Mouse (Mus musculus): ENCODE measurements around the gene Teddm1b.
"Not testable (repeated sequence)": the region's sequence is repeated elsewhere in the genome, so short reads cannot be mapped to it uniquely, and the experiment has no call there.

The Teddm1b gene

GRCm38 (mm10) chr1:153874045-153874444 lies at the start of gene Teddm1b:
Teddm1b (plus strand) TSS chr1:153874345.
- DNase-seq (ENCODE audit: low read depth, low spot score) = no peak

GRCm38 (mm10) chr1:153830746-153831145 lies 43.4 kb upstream of the Teddm1b start:
- DNase-seq (ENCODE audit: low read depth, low spot score) = no peak

- no peak for DNase-seq (ENCODE audit: low read depth, low spot score)
These were observed 38.1 kb upstream of the Teddm1b start for GRCm38 (mm10) chr1:153836036-153836435.

GRCm38 (mm10) chr1:153842121-153842740 lies 31.9 kb upstream of the Teddm1b start:
- no peak for DNase-seq (ENCODE audit: low read depth, low spot score)

DNA sequence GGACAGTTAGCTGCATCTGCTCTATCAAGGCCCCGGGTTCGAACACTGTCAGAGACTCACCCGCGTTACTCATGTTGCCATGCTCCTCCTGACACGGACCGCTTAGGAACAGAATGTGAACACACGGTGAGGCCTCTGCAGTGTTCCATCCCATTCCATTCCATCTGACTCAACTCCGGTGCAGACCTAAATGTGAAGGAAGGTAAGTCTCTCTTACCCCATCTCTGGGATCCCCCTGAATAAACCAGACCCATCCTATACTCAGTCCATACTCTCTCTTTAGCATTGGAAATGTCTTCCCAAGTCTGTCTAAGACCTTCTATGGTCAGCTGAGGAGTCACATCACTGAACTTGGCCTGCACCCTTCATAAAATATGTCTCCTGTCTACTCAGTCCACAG lies 30.1 kb upstream of the Teddm1b start, which contains the start of gene Rgsl1:
Gene Rgsl1 (minus strand): TSS at position 101 of the 400 bp plus-strand sequence.
- DNase-seq (ENCODE audit: low read depth, low spot score) = no peak

- DNase-seq (ENCODE audit: low read depth, low spot score) = no peak
These were observed 27.7 kb upstream of the Teddm1b start for GRCm38 (mm10) chr1:153846420-153846819.

GRCm38 (mm10) chr1:153846867-153847266 lies 27.3 kb upstream of the Teddm1b start:
- no peak for DNase-seq (ENCODE audit: low read depth, low spot score)

GRCm38 (mm10) chr1:153852696-153853095 lies 21.4 kb upstream of the Teddm1b start:
- DNase-seq (ENCODE audit: low read depth, low spot score) = not testable (repeated sequence)

- DNase-seq (ENCODE audit: low read depth, low spot score) = no peak
These were observed 18.2 kb upstream of the Teddm1b start for GRCm38 (mm10) chr1:153855946-153856345.

- not testable (repeated sequence) for DNase-seq (ENCODE audit: low read depth, low spot score)
These were observed 6.2 kb downstream of the Teddm1b start for GRCm38 (mm10) chr1:153880391-153880790.

GRCm38 (mm10) chr1:153886024-153886633 lies 12.0 kb downstream of the Teddm1b start:
- no peak for DNase-seq (ENCODE audit: low read depth, low spot score)

DNA sequence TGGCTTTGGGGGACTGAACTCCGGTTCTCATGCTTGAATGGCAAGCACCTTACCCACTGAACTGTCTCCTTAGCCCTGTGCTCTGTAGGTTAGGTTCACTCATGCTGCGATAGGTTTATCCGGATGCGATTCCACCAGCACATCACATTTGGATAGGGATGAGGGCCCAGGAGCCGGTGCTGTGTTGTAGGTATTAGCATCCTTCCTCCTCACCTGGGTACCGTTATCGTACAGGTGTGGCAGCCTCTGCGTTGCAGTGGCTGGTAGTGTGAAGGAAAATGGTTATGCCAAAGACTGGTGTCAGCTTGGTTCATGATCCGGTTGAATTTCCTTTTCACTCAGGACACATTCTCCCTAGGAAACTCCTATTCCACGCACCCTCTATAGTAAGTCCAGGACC lies 16.0 kb downstream of the Teddm1b start:
- no peak for DNase-seq (ENCODE audit: low read depth, low spot score)

- no peak for DNase-seq (ENCODE audit: low read depth, low spot score)
These were observed 17.3 kb downstream of the Teddm1b start, which contains the start of gene Teddm1a for GRCm38 (mm10) chr1:153891442-153891841. Teddm1a (plus strand) TSS chr1:153891742.

- DNase-seq (ENCODE audit: low read depth, low spot score) = no peak
These were observed 19.6 kb downstream of the Teddm1b start for GRCm38 (mm10) chr1:153893746-153894145.

DNA sequence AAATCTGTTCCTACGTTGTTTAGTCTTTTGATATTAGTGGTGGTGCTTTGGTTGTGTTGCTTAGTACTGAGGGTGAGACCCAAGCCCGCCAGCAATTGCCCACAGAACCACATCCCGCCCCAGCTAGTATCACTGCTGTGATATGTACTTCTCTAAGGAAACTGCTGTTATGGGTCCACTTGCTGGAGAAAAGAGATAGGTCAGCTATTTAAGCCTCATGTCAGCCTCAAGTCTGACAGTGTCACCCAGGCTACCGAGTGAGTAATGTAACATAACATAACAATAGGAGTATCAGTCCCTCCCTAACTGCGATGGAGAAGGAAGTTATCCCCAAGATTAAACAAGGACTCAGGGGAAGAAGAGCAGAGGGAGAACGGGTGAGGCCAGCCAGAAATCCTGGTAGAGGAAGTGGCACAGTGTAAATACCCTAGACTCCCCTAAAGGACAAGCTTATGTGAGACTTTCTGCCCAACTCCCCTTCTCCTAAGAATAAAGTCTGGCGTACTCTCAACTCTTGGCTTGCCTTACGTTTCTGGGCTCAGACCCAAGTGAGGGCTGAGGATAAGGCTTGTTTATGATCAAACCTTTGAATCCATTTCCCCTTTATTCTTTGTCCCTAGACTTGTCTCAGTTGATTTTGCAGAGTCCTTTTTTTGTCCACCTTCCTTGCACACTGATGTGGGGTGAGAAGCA lies 20.2 kb downstream of the Teddm1b start:
- DNase-seq (ENCODE audit: low read depth, low spot score) = no peak

DNA sequence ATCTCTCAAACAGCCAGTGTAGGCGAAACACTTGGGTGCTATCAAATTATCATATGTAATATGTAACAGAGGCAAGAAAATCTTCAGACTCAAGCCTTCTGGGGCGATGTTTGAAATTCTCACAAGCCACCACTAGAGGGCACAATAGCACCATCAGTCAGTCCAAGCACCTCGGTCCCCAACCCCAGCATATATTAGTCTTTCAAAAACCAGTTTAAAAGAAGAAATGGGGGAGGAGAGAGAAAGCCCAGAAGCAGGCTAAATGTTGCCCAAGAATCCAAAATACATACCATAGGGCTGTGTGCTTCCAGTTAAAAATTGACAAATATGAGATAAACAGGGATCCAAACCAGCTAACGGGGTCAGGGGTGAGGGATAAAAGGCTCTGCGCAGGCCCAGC lies 20.8 kb downstream of the Teddm1b start:
- peak; percentile 80 for DNase-seq (ENCODE audit: low read depth, low spot score)

- no peak for DNase-seq (ENCODE audit: low read depth, low spot score)
These were observed 23.1 kb downstream of the Teddm1b start for GRCm38 (mm10) chr1:153897196-153897595.

- DNase-seq (ENCODE audit: low read depth, low spot score) = no peak
These were observed 25.0 kb downstream of the Teddm1b start for GRCm38 (mm10) chr1:153898989-153899730.

GRCm38 (mm10) chr1:153899731-153900380 lies 25.7 kb downstream of the Teddm1b start, which contains the start of the genes Glul and Teddm2:
Glul (plus strand) TSS chr1:153899944.
Teddm2 (minus strand) TSS chr1:153900228.
- peak; percentile 97 for DNase-seq (ENCODE audit: low read depth, low spot score)

- no peak for DNase-seq (ENCODE audit: low read depth, low spot score)
These were observed 26.2 kb downstream of the Teddm1b start for GRCm38 (mm10) chr1:153900381-153900780.
